Mouse (Mus musculus) G1E (cell line): ENCODE measurements around the gene S100pbp. TPM values are rescaled to one million over a fixed set of nuclear protein-coding genes. Genes with fewer than 3 reads are reported as not detected.
A peak's percentile ranks its signal among the peaks of the same experiment; 100 is the strongest.

Source experiments
- ATAC-seq: 2 replicates; pipeline ENCODE4 v1.8.0; 2016; ENCODE audit warnings: mild to moderate bottlenecking; ENCODE audit not compliant: insufficient number of reproducible peaks, poor library complexity, low FRiP score, severe bottlenecking; ENCODE audit errors: extremely low read depth
- DNase-seq: peaks from one replicate; pipeline ENCODE4 v3.0.0; 2012; ENCODE audit warnings: low spot score
- H3K27me3 ChIP-seq: 2 replicates; pipeline ENCODE4 v1.6.1; 2012; ENCODE audit warnings: mild to moderate bottlenecking, low read length, inconsistent platforms; ENCODE audit not compliant: insufficient read depth
- H3K36me3 ChIP-seq: replicated peaks from 2 replicates; pipeline ENCODE3; 2012; ENCODE audit warnings: mild to moderate bottlenecking, inconsistent platforms
- H3K4me1 ChIP-seq: 2 replicates; pipeline ENCODE4 v1.6.1; 2012; ENCODE audit warnings: low read depth, low read length, inconsistent platforms, mixed read lengths; ENCODE audit not compliant: insufficient read depth
- H3K4me3 ChIP-seq: 2 replicates; pipeline ENCODE4 v1.5.1; 2012; ENCODE audit warnings: low read depth, mild to moderate bottlenecking, inconsistent platforms, low read length, moderate library complexity, mixed read lengths
- H3K9me3 ChIP-seq: replicated peaks from 2 replicates; pipeline ENCODE4 v1.6.1; 2012; ENCODE audit warnings: inconsistent platforms
- CTCF ChIP-seq: IDR thresholded peaks from 2 replicates; pipeline ENCODE4 v1.5.1; 2012; ENCODE audit warnings: low read depth, low read length, inconsistent platforms, mixed read lengths
- GATA1 ChIP-seq: IDR thresholded peaks from 2 replicates; pipeline ENCODE4 v1.6.1; 2012; ENCODE audit warnings: borderline replicate concordance, low read length, inconsistent platforms, mixed read lengths
- GATA2 ChIP-seq: IDR thresholded peaks from 2 replicates; pipeline ENCODE4 v1.6.1; 2012; ENCODE audit warnings: low read depth, low read length, inconsistent platforms, borderline replicate concordance
- POLR2AphosphoS5 ChIP-seq: IDR thresholded peaks from 2 replicates; pipeline ENCODE4 v1.6.1; 2012; ENCODE audit warnings: low read depth, low read length, inconsistent platforms; ENCODE audit not compliant: insufficient replicate concordance
- TAL1 ChIP-seq: conservative IDR thresholded peaks from 2 replicates; pipeline ENCODE4 v1.6.1; 2012; ENCODE audit warnings: low read depth, low read length, inconsistent platforms, mixed read lengths
- polyA plus RNA-seq: library from polyadenylated mRNA; stranded (reverse); fragments of >175 nt; gene quantifications from 2 replicates; pipeline ENCODE4 v1.2.3, GENCODE M21; 2012
- total RNA-seq, 2 experiments: library from RNA; stranded (forward) in 1 of 2; stranded (reverse) in 1 of 2; fragments of 200-1000 nt in 1 of 2; fragments of >200 nt in 1 of 2; fragmentation: Nextera tagmentation in 1 of 2; gene quantifications; 2 replicates each; pipeline ENCODE4 v1.2.3; 2014 to 2017

S100pbp gene
- total and polyA plus RNA-seq, 3 experiments, result 4.5 to 124 (median 57.6) TPM

- Histone ChIP-seq H3K9me3 (no peaks in the 10 kb centered on the region), H3K4me3 (no peak overlapping the region), H3K36me3 (no peaks in the 10 kb centered on the region), H3K4me1 (peaks cover 4% of the 10 kb centered on the region), H3K27me3 (peaks cover 57% of the 10 kb centered on the region)
- ATAC-seq, result no peak
- no peak for DNase-seq
- TF ChIP-seq TAL1 (no peak), POLR2AphosphoS5 (no peak), CTCF (no peak), GATA1 (no peak), GATA2 (no peak)
Observed at GRCm38 (mm10) chr4:129108624-129109023, 80.9 kb downstream of the S100pbp start.

GRCm38 (mm10) chr4:129107348-129107899 is 82.1 kb downstream of the S100pbp start:
- TF ChIP-seq GATA1, result no peak
- TF ChIP-seq CTCF, result no peak
- TF ChIP-seq POLR2AphosphoS5, result no peak
- TF ChIP-seq TAL1, result no peak
- no peak for TF ChIP-seq GATA2
- Histone ChIP-seq H3K4me1 (no peaks in the 10 kb centered on the region; the same call in 1 of the 2 replicates), H3K9me3 (no peaks in the 10 kb centered on the region), H3K36me3 (no peaks in the 10 kb centered on the region), H3K4me3 (no peak overlapping the region), H3K27me3 (peaks cover 60% of the 10 kb centered on the region)
- ATAC-seq, result no peak
- no peak for DNase-seq

GRCm38 (mm10) chr4:129106073-129106472 is 83.5 kb downstream of the S100pbp start:
- no peaks in the 10 kb centered on the region for H3K36me3 ChIP-seq
- peaks cover 58% of the 10 kb centered on the region for H3K27me3 ChIP-seq
- DNase-seq (no peak), ATAC-seq (no peak)
- no peak overlapping the region for H3K4me3 ChIP-seq
- no peaks in the 10 kb centered on the region for H3K9me3 ChIP-seq
- TF ChIP-seq TAL1, result no peak
- no peak for TF ChIP-seq POLR2AphosphoS5
- no peak for TF ChIP-seq GATA1
- TF ChIP-seq CTCF, result no peak
- TF ChIP-seq GATA2, result no peak
- H3K4me1 ChIP-seq, result no peaks in the 10 kb centered on the region; the same call in 1 of the 2 replicates

GRCm38 (mm10) chr4:129105356-129105755 is 84.2 kb downstream of the S100pbp start, which contains the start of gene Tmem54:
TSS of gene Tmem54 (plus strand) at chr4:129105548.
- no peak for TF ChIP-seq GATA1
- no peak for TF ChIP-seq POLR2AphosphoS5
- no peak for TF ChIP-seq GATA2
- TF ChIP-seq CTCF, result no peak
- no peak for TF ChIP-seq TAL1
- Histone ChIP-seq H3K4me3 (0 out of 2 replicates have a peak within 1 kb of the TSS, but pooled peaks have one; percentile 9), H3K36me3 (no peaks in the 10 kb centered on the region), H3K27me3 (peaks cover 58% of the 10 kb centered on the region), H3K4me1 (no peaks in the 10 kb centered on the region; the same call in 1 of the 2 replicates), H3K9me3 (no peaks in the 10 kb centered on the region)
- no peak for ATAC-seq
- DNase-seq, result no peak

- H3K27me3 ChIP-seq, result peaks cover 39% of the 10 kb centered on the region
- ATAC-seq, result no peak
- TF ChIP-seq CTCF (no peak), POLR2AphosphoS5 (no peak), TAL1 (no peak), GATA2 (no peak), GATA1 (no peak)
- no peak overlapping the region for H3K4me3 ChIP-seq
- no peaks in the 10 kb centered on the region; the same call in 1 of the 2 replicates for H3K4me1 ChIP-seq
- no peaks in the 10 kb centered on the region for H3K9me3 ChIP-seq
- no peaks in the 10 kb centered on the region for H3K36me3 ChIP-seq
- DNase-seq, result no peak
Observed at GRCm38 (mm10) chr4:129102133-129102829, 87.2 kb downstream of the S100pbp start.

Other genes starting within 250 kb of the S100pbp start
- gene Azin2, start 227.3 kb downstream of the S100pbp start, total RNA-seq (2014; fragmentation: Nextera tagmentation), result not detected in 2 replicates
- gene Azin2, start 227.3 kb downstream of the S100pbp start, total RNA-seq (2017), result not detected in 2 replicates
- gene Azin2, start 227.3 kb downstream of the S100pbp start, polyA plus RNA-seq, result not detected in 2 replicates
- 103 TPM in 2 replicates for gene Ak2, start 197.8 kb downstream of the S100pbp start, total RNA-seq (2014; fragmentation: Nextera tagmentation)
- 209 and 214 TPM in 2 replicates for gene Ak2, start 197.8 kb downstream of the S100pbp start, total RNA-seq (2017)
- gene Ak2, start 197.8 kb downstream of the S100pbp start, polyA plus RNA-seq, result 166 and 196 TPM in 2 replicates
- gene Rnf19b, start 131.5 kb downstream of the S100pbp start, total RNA-seq (2014; fragmentation: Nextera tagmentation), result 10.8 and 14.2 TPM in 2 replicates
- 76.9 and 87.2 TPM in 2 replicates for gene Rnf19b, start 131.5 kb downstream of the S100pbp start, total RNA-seq (2017)
- gene Rnf19b, start 131.5 kb downstream of the S100pbp start, polyA plus RNA-seq, result 42.8 and 48.1 TPM in 2 replicates
- not detected in 2 replicates for gene Tmem54, start 84.2 kb downstream of the S100pbp start, total RNA-seq (2014; fragmentation: Nextera tagmentation)
- gene Tmem54, start 84.2 kb downstream of the S100pbp start, total RNA-seq (2017), result not detected in 2 replicates
- not detected in 2 replicates for gene Tmem54, start 84.2 kb downstream of the S100pbp start, polyA plus RNA-seq
- 1.1 TPM in 1 of 2 replicates, not detected in the other for gene Hpca, start 67.7 kb downstream of the S100pbp start, total RNA-seq (2014; fragmentation: Nextera tagmentation)
- not detected in 2 replicates for gene Hpca, start 67.7 kb downstream of the S100pbp start, total RNA-seq (2017)
- not detected in 2 replicates for gene Hpca, start 67.7 kb downstream of the S100pbp start, polyA plus RNA-seq
- 25.0 and 31.2 TPM in 2 replicates for gene Fndc5, start 52.7 kb downstream of the S100pbp start, total RNA-seq (2014; fragmentation: Nextera tagmentation)
- gene Fndc5, start 52.7 kb downstream of the S100pbp start, total RNA-seq (2017), result 6.5 and 7.2 TPM in 2 replicates
- gene Fndc5, start 52.7 kb downstream of the S100pbp start, polyA plus RNA-seq, result 6.7 and 9.4 TPM in 2 replicates
- gene Yars, start within 50 bp of the S100pbp start, total RNA-seq (2014; fragmentation: Nextera tagmentation), result 106 and 115 TPM in 2 replicates
- 74.5 and 79.1 TPM in 2 replicates for gene Yars, start within 50 bp of the S100pbp start, total RNA-seq (2017)
- gene Yars, start within 50 bp of the S100pbp start, polyA plus RNA-seq, result 65.8 and 74.8 TPM in 2 replicates
- gene C77080, start 71.7 kb upstream of the S100pbp start, total RNA-seq (2014; fragmentation: Nextera tagmentation), result 67.9 and 76.6 TPM in 2 replicates
- 22.0 and 23.6 TPM in 2 replicates for gene C77080, start 71.7 kb upstream of the S100pbp start, total RNA-seq (2017)
- gene C77080, start 71.7 kb upstream of the S100pbp start, polyA plus RNA-seq, result 182 and 196 TPM in 2 replicates
- 17.2 and 18.7 TPM in 2 replicates for gene Sync, start 97.9 kb upstream of the S100pbp start, total RNA-seq (2014; fragmentation: Nextera tagmentation)
- gene Sync, start 97.9 kb upstream of the S100pbp start, total RNA-seq (2017), result 2.1 TPM in 2 replicates
- gene Sync, start 97.9 kb upstream of the S100pbp start, polyA plus RNA-seq, result 6.1 and 6.9 TPM in 2 replicates
- gene Rbbp4, start 145.6 kb upstream of the S100pbp start, total RNA-seq (2014; fragmentation: Nextera tagmentation), result 223 and 238 TPM in 2 replicates
- 120 and 127 TPM in 2 replicates for gene Rbbp4, start 145.6 kb upstream of the S100pbp start, total RNA-seq (2017)
- gene Rbbp4, start 145.6 kb upstream of the S100pbp start, polyA plus RNA-seq, result 64.7 and 74.1 TPM in 2 replicates
- gene Zbtb8os, start 146.0 kb upstream of the S100pbp start, total RNA-seq (2014; fragmentation: Nextera tagmentation), result 12.0 and 15.3 TPM in 2 replicates
- 57.2 and 77.1 TPM in 2 replicates for gene Zbtb8os, start 146.0 kb upstream of the S100pbp start, total RNA-seq (2017)
- gene Zbtb8os, start 146.0 kb upstream of the S100pbp start, polyA plus RNA-seq, result 2.3 and 2.8 TPM in 2 replicates
- gene Zbtb8a, start 188.4 kb upstream of the S100pbp start, total RNA-seq (2014; fragmentation: Nextera tagmentation), result not detected in 2 replicates
- 0.64 and 0.87 TPM in 2 replicates for gene Zbtb8a, start 188.4 kb upstream of the S100pbp start, total RNA-seq (2017)
- gene Zbtb8a, start 188.4 kb upstream of the S100pbp start, polyA plus RNA-seq, result 0.14 and 0.17 TPM in 2 replicates